Mouse (Mus musculus) megakaryocyte, adult 5-6 weeks (primary cell): Measurements from ENCODE around the gene Ppp1r27. TPM values are rescaled to one million over a fixed set of nuclear protein-coding genes. Genes with fewer than 3 reads are reported as not detected.
A peak's percentile ranks its signal among the peaks of the same experiment; 100 is the strongest.
"Not testable (repeated sequence)": the region's sequence is repeated elsewhere in the genome, so short reads cannot be mapped to it uniquely, and the experiment has no call there.

Experiments used
- ATAC-seq: 2 replicates; pipeline ENCODE4 v1.8.0; 2016; ENCODE audit warnings: mild to moderate bottlenecking, inconsistent platforms; ENCODE audit not compliant: poor library complexity, severe bottlenecking
- total RNA-seq, 2 experiments: library from RNA; stranded (forward) in 1 of 2; stranded (reverse) in 1 of 2; fragments of 153-499, 151-499 nt in 1 of 2; fragments of 221-1000, 200-1000 nt in 1 of 2; gene quantifications; 2 replicates each; pipeline versions ENCODE4 v1.2.3 to v1.2.4; 2015 to 2017

Gene Ppp1r27
- total RNA-seq, 2 experiments from 2014 or later = not detected

GRCm38 (mm10) chr11:120518558-120518957 lies 32.4 kb downstream of the Ppp1r27 start:
- ATAC-seq = no peak

- ATAC-seq = peak; percentile 71
These were observed 32.9 kb downstream of the Ppp1r27 start for GRCm38 (mm10) chr11:120518027-120518426.

- ATAC-seq = no peak
These were observed 33.8 kb downstream of the Ppp1r27 start for GRCm38 (mm10) chr11:120517147-120517546.

- ATAC-seq = peak; percentile 79
These were observed 35.3 kb downstream of the Ppp1r27 start for GRCm38 (mm10) chr11:120515611-120516010.

- not testable (repeated sequence) for ATAC-seq
These were observed 36.7 kb downstream of the Ppp1r27 start for GRCm38 (mm10) chr11:120514262-120514661.

- ATAC-seq = no peak
These were observed 38.0 kb downstream of the Ppp1r27 start for GRCm38 (mm10) chr11:120512790-120513453.

- peak; percentile 71 for ATAC-seq
These were observed 40.4 kb downstream of the Ppp1r27 start for GRCm38 (mm10) chr11:120510375-120511030.

GRCm38 (mm10) chr11:120509940-120510339 lies 41.0 kb downstream of the Ppp1r27 start:
- ATAC-seq = 0 out of 2 replicates have a peak, but pooled peaks have one; percentile 33

GRCm38 (mm10) chr11:120508290-120508870 lies 42.6 kb downstream of the Ppp1r27 start:
- no peak for ATAC-seq

- ATAC-seq = no peak
These were observed 43.2 kb downstream of the Ppp1r27 start for GRCm38 (mm10) chr11:120507611-120508289.

- no peak for ATAC-seq
These were observed 44.0 kb downstream of the Ppp1r27 start for GRCm38 (mm10) chr11:120506899-120507298.

GRCm38 (mm10) chr11:120505661-120506060 lies 45.3 kb downstream of the Ppp1r27 start:
- no peak for ATAC-seq

- no peak for ATAC-seq
These were observed 49.2 kb downstream of the Ppp1r27 start for GRCm38 (mm10) chr11:120501701-120502100.

- ATAC-seq = no peak
These were observed 49.9 kb downstream of the Ppp1r27 start for GRCm38 (mm10) chr11:120501018-120501417.

GRCm38 (mm10) chr11:120500357-120500756 lies 50.6 kb downstream of the Ppp1r27 start:
- ATAC-seq = no peak

Other genes starting within 250 kb of the Ppp1r27 start
Only the 30 nearest of the 34 such genes appear.
- 4,212 and 4,544 TPM in 2 replicates for gene Actg1, start 202.6 kb downstream of the Ppp1r27 start, total RNA-seq (2015)
- 2,305 and 2,430 TPM in 2 replicates for gene Actg1, start 202.6 kb downstream of the Ppp1r27 start, total RNA-seq (2017)
- gene Fscn2, start 189.6 kb downstream of the Ppp1r27 start, total RNA-seq (2015) = not detected in 2 replicates
- gene Fscn2, start 189.6 kb downstream of the Ppp1r27 start, total RNA-seq (2017) = not detected in 2 replicates
- 5.9 and 6.9 TPM in 2 replicates for gene Faap100, start 172.4 kb downstream of the Ppp1r27 start, total RNA-seq (2015)
- 6.5 and 10.5 TPM in 2 replicates for gene Faap100, start 172.4 kb downstream of the Ppp1r27 start, total RNA-seq (2017)
- 27.5 and 33.6 TPM in 2 replicates for gene Nploc4, start 113.4 kb downstream of the Ppp1r27 start, total RNA-seq (2015)
- 30.8 and 39.5 TPM in 2 replicates for gene Nploc4, start 113.4 kb downstream of the Ppp1r27 start, total RNA-seq (2017)
- 0.16 TPM in 1 of 2 replicates, not detected in the other for gene Tspan10, start 108.5 kb downstream of the Ppp1r27 start, total RNA-seq (2015)
- gene Tspan10, start 108.5 kb downstream of the Ppp1r27 start, total RNA-seq (2017) = not detected in 2 replicates
- 1.1 TPM in 1 of 2 replicates, not detected in the other for gene Pde6g, start 97.6 kb downstream of the Ppp1r27 start, total RNA-seq (2015)
- not detected in 2 replicates for gene Pde6g, start 97.6 kb downstream of the Ppp1r27 start, total RNA-seq (2017)
- 6.2 and 7.7 TPM in 2 replicates for gene Oxld1, start 93.1 kb downstream of the Ppp1r27 start, total RNA-seq (2015)
- gene Oxld1, start 93.1 kb downstream of the Ppp1r27 start, total RNA-seq (2017) = 4.2 and 6.8 TPM in 2 replicates
- 5.8 and 6.2 TPM in 2 replicates for gene Ccdc137, start 93.0 kb downstream of the Ppp1r27 start, total RNA-seq (2015)
- gene Ccdc137, start 93.0 kb downstream of the Ppp1r27 start, total RNA-seq (2017) = 5.9 and 36.8 TPM in 2 replicates
- 14.1 and 15.1 TPM in 2 replicates for gene Arl16, start 83.5 kb downstream of the Ppp1r27 start, total RNA-seq (2015)
- gene Arl16, start 83.5 kb downstream of the Ppp1r27 start, total RNA-seq (2017) = 9.1 and 10.8 TPM in 2 replicates
- 34.3 and 35.6 TPM in 2 replicates for gene Mrpl12, start 66.5 kb downstream of the Ppp1r27 start, total RNA-seq (2015)
- gene Mrpl12, start 66.5 kb downstream of the Ppp1r27 start, total RNA-seq (2017) = 25.4 and 41.7 TPM in 2 replicates
- 9.3 and 14.7 TPM in 2 replicates for gene Slc25a10, start 59.3 kb downstream of the Ppp1r27 start, total RNA-seq (2015)
- gene Slc25a10, start 59.3 kb downstream of the Ppp1r27 start, total RNA-seq (2017) = 12.8 and 17.2 TPM in 2 replicates
- gene Gcgr, start 20.4 kb downstream of the Ppp1r27 start, total RNA-seq (2015) = not detected in 2 replicates
- not detected in 2 replicates for gene Gcgr, start 20.4 kb downstream of the Ppp1r27 start, total RNA-seq (2017)
- 79.7 and 83.0 TPM in 2 replicates for gene Mcrip1, start 1.4 kb downstream of the Ppp1r27 start, total RNA-seq (2015)
- gene Mcrip1, start 1.4 kb downstream of the Ppp1r27 start, total RNA-seq (2017) = 18.3 and 30.5 TPM in 2 replicates
- gene P4hb, start 22.1 kb upstream of the Ppp1r27 start, total RNA-seq (2015) = 301 and 325 TPM in 2 replicates
- 587 and 590 TPM in 2 replicates for gene P4hb, start 22.1 kb upstream of the Ppp1r27 start, total RNA-seq (2017)
- 506 and 521 TPM in 2 replicates for gene Arhgdia, start 30.5 kb upstream of the Ppp1r27 start, total RNA-seq (2015)
- gene Arhgdia, start 30.5 kb upstream of the Ppp1r27 start, total RNA-seq (2017) = 226 and 275 TPM in 2 replicates
- 143 and 149 TPM in 2 replicates for gene Alyref, start 47.2 kb upstream of the Ppp1r27 start, total RNA-seq (2015)
- 171 and 196 TPM in 2 replicates for gene Alyref, start 47.2 kb upstream of the Ppp1r27 start, total RNA-seq (2017)
- 79.9 and 90.6 TPM in 2 replicates for gene Anapc11, start 47.3 kb upstream of the Ppp1r27 start, total RNA-seq (2015)
- gene Anapc11, start 47.3 kb upstream of the Ppp1r27 start, total RNA-seq (2017) = 30.0 and 32.3 TPM in 2 replicates
- gene Npb, start 57.3 kb upstream of the Ppp1r27 start, total RNA-seq (2015) = not detected in 2 replicates
- not detected in 2 replicates for gene Npb, start 57.3 kb upstream of the Ppp1r27 start, total RNA-seq (2017)
- gene Pcyt2, start 66.8 kb upstream of the Ppp1r27 start, total RNA-seq (2015) = 11.8 and 13.3 TPM in 2 replicates
- 17.3 and 22.6 TPM in 2 replicates for gene Pcyt2, start 66.8 kb upstream of the Ppp1r27 start, total RNA-seq (2017)
- 51.4 and 53.6 TPM in 2 replicates for gene Sirt7, start 74.1 kb upstream of the Ppp1r27 start, total RNA-seq (2015)
- 119 and 121 TPM in 2 replicates for gene Sirt7, start 74.1 kb upstream of the Ppp1r27 start, total RNA-seq (2017)
- 23.1 and 23.8 TPM in 2 replicates for gene Mafg, start 82.5 kb upstream of the Ppp1r27 start, total RNA-seq (2015)
- 58.7 and 68.0 TPM in 2 replicates for gene Mafg, start 82.5 kb upstream of the Ppp1r27 start, total RNA-seq (2017)
- gene Pycr1, start 92.6 kb upstream of the Ppp1r27 start, total RNA-seq (2015) = 3.5 and 3.7 TPM in 2 replicates
- 2.9 TPM in 2 replicates for gene Pycr1, start 92.6 kb upstream of the Ppp1r27 start, total RNA-seq (2017)
- not detected in 2 replicates for gene Myadml2, start 97.0 kb upstream of the Ppp1r27 start, total RNA-seq (2015)
- not detected in 2 replicates for gene Myadml2, start 97.0 kb upstream of the Ppp1r27 start, total RNA-seq (2017)
- not detected in 2 replicates for gene Notum, start 110.0 kb upstream of the Ppp1r27 start, total RNA-seq (2015)
- gene Notum, start 110.0 kb upstream of the Ppp1r27 start, total RNA-seq (2017) = not detected in 2 replicates
- 57.9 and 63.1 TPM in 2 replicates for gene Aspscr1, start 121.8 kb upstream of the Ppp1r27 start, total RNA-seq (2015)
- 59.5 and 70.2 TPM in 2 replicates for gene Aspscr1, start 121.8 kb upstream of the Ppp1r27 start, total RNA-seq (2017)
- 84.6 and 95.8 TPM in 2 replicates for gene Cenpx, start 162.6 kb upstream of the Ppp1r27 start, total RNA-seq (2015)
- 67.0 and 71.5 TPM in 2 replicates for gene Cenpx, start 162.6 kb upstream of the Ppp1r27 start, total RNA-seq (2017)
- 6.3 and 7.2 TPM in 2 replicates for gene Lrrc45, start 162.8 kb upstream of the Ppp1r27 start, total RNA-seq (2015)
- 21.0 and 21.6 TPM in 2 replicates for gene Lrrc45, start 162.8 kb upstream of the Ppp1r27 start, total RNA-seq (2017)
- 0.25 and 0.83 TPM in 2 replicates for gene Rac3, start 170.3 kb upstream of the Ppp1r27 start, total RNA-seq (2015)
- 1.4 TPM in 1 of 2 replicates, not detected in the other for gene Rac3, start 170.3 kb upstream of the Ppp1r27 start, total RNA-seq (2017)
- 24.9 and 30.0 TPM in 2 replicates for gene Dcxr, start 176.1 kb upstream of the Ppp1r27 start, total RNA-seq (2015)
- gene Dcxr, start 176.1 kb upstream of the Ppp1r27 start, total RNA-seq (2017) = 20.0 and 25.0 TPM in 2 replicates
- 7.6 and 8.5 TPM in 2 replicates for gene Cbr2, start 181.0 kb upstream of the Ppp1r27 start, total RNA-seq (2015)
- 1.7 and 8.9 TPM in 2 replicates for gene Cbr2, start 181.0 kb upstream of the Ppp1r27 start, total RNA-seq (2017)